Mouse (Mus musculus) adrenal gland, postnatal 4 days (tissue): ENCODE measurements around the gene Hist1h2bj. TPM values are rescaled to one million over a fixed set of nuclear protein-coding genes. Genes with fewer than 3 reads are reported as not detected.

Experiments
- microRNA-seq: library from miRNA; unstranded; fragments of <30 nt; microRNA quantifications from one replicate; pipeline ENCODE4 v1.2.0, GENCODE M21; 2021
- total RNA-seq, 2 experiments: library from RNA; stranded (reverse); gene quantifications; 2 replicates each; pipeline ENCODE4 v1.2.3; 2021

The Hist1h2bj gene
- total RNA-seq, 2 experiments from 2014 or later = 290 to 321 TPM

Small RNA genes within 50 kb of the gene (microRNA-seq; reads per million reads assigned to microRNA genes)
- gene Gm26300 (not detected), gene Gm44390 (not detected), gene Gm44486 (not detected)

Other genes with a start within 250 kb of the Hist1h2bj start
- 100 to 1,000 TPM; 352 to 396 TPM for gene Hist1h2bq, start 233.0 kb upstream of the Hist1h2bj start, total RNA-seq
- 100 to 1,000 TPM; 477 to 608 TPM for gene Hist1h2ao, start 232.7 kb upstream of the Hist1h2bj start, total RNA-seq
- gene Hist1h4m, start 231.5 kb upstream of the Hist1h2bj start, total RNA-seq = 100 to 1,000 TPM; 742 to 886 TPM
- 100 to 1,000 TPM; 144 to 157 TPM for gene Hist1h4n, start 211.0 kb upstream of the Hist1h2bj start, total RNA-seq
- 100 to 1,000 TPM; 329 to 379 TPM for gene Hist1h2ap, start 209.7 kb upstream of the Hist1h2bj start, total RNA-seq
- gene Hist1h2br, start 209.5 kb upstream of the Hist1h2bj start, total RNA-seq = 100 to 1,000 TPM; 346 to 390 TPM
- gene Zfp184, start 98.1 kb upstream of the Hist1h2bj start, total RNA-seq = 1 to 10 TPM; 3.8 to 4.7 TPM
- not detected for gene Pom121l2, start 62.0 kb upstream of the Hist1h2bj start, total RNA-seq
- not detected for gene Prss16, start 33.5 kb upstream of the Hist1h2bj start, total RNA-seq
- gene Hist1h2ah, start 7.6 kb upstream of the Hist1h2bj start, total RNA-seq = 100 to 1,000 TPM; 349 to 449 TPM
- 100 to 1,000 TPM; 500 to 615 TPM for gene Hist1h2bk, start 7.3 kb upstream of the Hist1h2bj start, total RNA-seq
- gene Hist1h4i, start 1.9 kb upstream of the Hist1h2bj start, total RNA-seq = 100 to 1,000 TPM; 221 to 240 TPM
- 100 to 1,000 TPM; 373 to 414 TPM for gene Hist1h2ag, start 270 bp upstream of the Hist1h2bj start, total RNA-seq
- not detected for gene Vmn1r188, start 41.2 kb downstream of the Hist1h2bj start, total RNA-seq
- gene Vmn1r189, start 62.6 kb downstream of the Hist1h2bj start, total RNA-seq = not detected
- not detected for gene Vmn1r191, start 140.8 kb downstream of the Hist1h2bj start, total RNA-seq
- not detected for gene Vmn1r192, start 147.9 kb downstream of the Hist1h2bj start, total RNA-seq
- gene Vmn1r193, start 179.9 kb downstream of the Hist1h2bj start, total RNA-seq = not detected
- gene Vmn1r194, start 201.0 kb downstream of the Hist1h2bj start, total RNA-seq = not detected
- gene Vmn1r195, start 227.3 kb downstream of the Hist1h2bj start, total RNA-seq = not detected
- gene Vmn1r196, start 246.7 kb downstream of the Hist1h2bj start, total RNA-seq = not detected